Mouse (Mus musculus) CH12.LX (cell line): ENCODE results near the gene Eml1. TPM values are rescaled to one million over a fixed set of nuclear protein-coding genes. Genes with fewer than 3 reads are reported as not detected.

Experiments used
- DNase-seq: peaks from one replicate; pipeline ENCODE4 v3.0.0-alpha.2; 2013; ENCODE audit errors: extremely low read depth
- H3K27ac ChIP-seq: 2 replicates; pipeline ENCODE4 v1.5.1; 2012; ENCODE audit warnings: low read depth, mild to moderate bottlenecking, control low read depth, moderate library complexity; ENCODE audit not compliant: insufficient read depth
- H3K27me3 ChIP-seq: replicated peaks from 2 replicates; pipeline ENCODE3; 2012; ENCODE audit warnings: inconsistent platforms
- H3K36me3 ChIP-seq, 2 experiments: replicated peaks in 1 of 2; 2 replicates each; pipeline versions ENCODE3 to v1.6.1; 2012; ENCODE audit warnings: inconsistent platforms in 1 of 2, low read length in 1 of 2, mild to moderate bottlenecking in 1 of 2, mixed read lengths in 1 of 2, moderate library complexity in 1 of 2; ENCODE audit not compliant: control insufficient read depth in 1 of 2, insufficient read depth in 1 of 2
- H3K4me1 ChIP-seq, 2 experiments: 2 replicates each; pipeline ENCODE4 v1.6.1; 2012; ENCODE audit warnings: inconsistent platforms in 1 of 2, moderate library complexity in 1 of 2; ENCODE audit not compliant: insufficient read depth in 2 of 2, control insufficient read depth in 1 of 2
- H3K4me2 ChIP-seq: 2 replicates; pipeline ENCODE4 v1.6.1; 2012; ENCODE audit warnings: low read depth, mild to moderate bottlenecking, control low read depth; ENCODE audit not compliant: poor library complexity, insufficient read depth, severe bottlenecking
- H3K4me3 ChIP-seq, 3 experiments: fragments of 150-350 bp in 1 of 3; sonication (generic) in 1 of 3; replicated peaks in 1 of 3; 2 replicates each; pipeline versions ENCODE3 to v1.5.1; 2011 to 2012; ENCODE audit warnings: low read depth in 2 of 3, low read length in 2 of 3, mild to moderate bottlenecking in 2 of 3, moderate library complexity in 2 of 3, control low read depth in 1 of 3, improper control_type of control experiment in 1 of 3, inconsistent platforms in 1 of 3, mixed read lengths in 1 of 3; ENCODE audit not compliant: poor library complexity in 1 of 3
- H3K79me2 ChIP-seq: replicated peaks from 2 replicates; pipeline ENCODE4 v1.6.1; 2012; ENCODE audit warnings: mild to moderate bottlenecking, moderate library complexity; ENCODE audit not compliant: control insufficient read depth, poor library complexity, insufficient read depth, severe bottlenecking; ENCODE audit errors: extremely low read depth
- H3K9ac ChIP-seq: 2 replicates; pipeline ENCODE4 v1.6.1; 2012; ENCODE audit warnings: low read depth, mild to moderate bottlenecking, control low read depth, moderate library complexity; ENCODE audit not compliant: insufficient read depth
- H3K9me3 ChIP-seq: replicated peaks from 2 replicates; pipeline ENCODE3; 2012; ENCODE audit warnings: low read length, inconsistent platforms, mixed read lengths
- CHD1 ChIP-seq: IDR thresholded peaks from 2 replicates; pipeline ENCODE4 v1.6.1; 2012; ENCODE audit warnings: low read depth, low read length, improper control_type of control experiment, inconsistent platforms
- CHD2 ChIP-seq: IDR thresholded peaks from 2 replicates; pipeline ENCODE4 v1.6.1; 2011; ENCODE audit warnings: low read length, improper control_type of control experiment
- E2F4 ChIP-seq: IDR thresholded peaks from 2 replicates; pipeline ENCODE4 v1.6.1; 2011; ENCODE audit warnings: low read depth, low read length, improper control_type of control experiment; ENCODE audit not compliant: insufficient replicate concordance
- ELF1 ChIP-seq: IDR thresholded peaks from 2 replicates; pipeline ENCODE4 v1.6.1; 2014; ENCODE audit warnings: low read depth, mild to moderate bottlenecking, inconsistent platforms, low read length, improper control_type of control experiment
- EP300 ChIP-seq: IDR thresholded peaks from 2 replicates; pipeline ENCODE4 v1.6.1; 2011; ENCODE audit warnings: low read length, improper control_type of control experiment
- GABPA ChIP-seq: IDR thresholded peaks from 2 replicates; pipeline ENCODE4 v1.6.1; 2012; ENCODE audit warnings: low read depth, low read length, improper control_type of control experiment, inconsistent platforms; ENCODE audit not compliant: insufficient replicate concordance
- HCFC1 ChIP-seq: IDR thresholded peaks from 2 replicates; pipeline ENCODE4 v1.6.1; 2012; ENCODE audit warnings: low read depth, mild to moderate bottlenecking, inconsistent platforms, low read length, improper control_type of control experiment
- IRF4 ChIP-seq: IDR thresholded peaks from 2 replicates; pipeline ENCODE4 v1.6.1; 2014; ENCODE audit warnings: low read depth, mild to moderate bottlenecking, inconsistent platforms, low read length, improper control_type of control experiment
- JUN ChIP-seq: IDR thresholded peaks from 2 replicates; pipeline ENCODE4 v1.6.1; 2011; ENCODE audit warnings: low read depth, mild to moderate bottlenecking, low read length, improper control_type of control experiment, moderate library complexity; ENCODE audit not compliant: insufficient read depth
- KAT2A ChIP-seq: IDR thresholded peaks from 2 replicates; pipeline ENCODE4 v1.6.1; 2012; ENCODE audit warnings: low read length, improper control_type of control experiment, inconsistent platforms; ENCODE audit not compliant: insufficient replicate concordance
- MAFK ChIP-seq: IDR thresholded peaks from 2 replicates; pipeline ENCODE4 v1.6.1; 2011; ENCODE audit warnings: low read length, improper control_type of control experiment; ENCODE audit not compliant: insufficient replicate concordance
- MAX ChIP-seq: IDR thresholded peaks from 2 replicates; pipeline ENCODE4 v1.6.1; 2011; ENCODE audit warnings: low read length, improper control_type of control experiment
- MAZ ChIP-seq: IDR thresholded peaks from 2 replicates; pipeline ENCODE4 v1.6.1; 2012; ENCODE audit warnings: low read depth, mild to moderate bottlenecking, inconsistent platforms, low read length, improper control_type of control experiment, moderate library complexity
- MXI1 ChIP-seq: IDR thresholded peaks from 2 replicates; pipeline ENCODE4 v1.6.1; 2011; ENCODE audit warnings: mild to moderate bottlenecking, low read depth, low read length, improper control_type of control experiment
- MYC ChIP-seq: IDR thresholded peaks from 2 replicates; pipeline ENCODE4 v1.6.1; 2011; ENCODE audit warnings: low read depth, mild to moderate bottlenecking, improper control_type of control experiment, low read length
- POLR2A ChIP-seq: IDR thresholded peaks from 2 replicates; pipeline ENCODE4 v1.6.1; 2011; ENCODE audit warnings: low read depth, mild to moderate bottlenecking, improper control_type of control experiment, low read length
- SMC3 ChIP-seq: IDR thresholded peaks from 2 replicates; pipeline ENCODE4 v1.6.1; 2011; ENCODE audit warnings: low read depth, low read length, improper control_type of control experiment
- TBP ChIP-seq: conservative IDR thresholded peaks from 2 replicates; pipeline ENCODE4 v1.6.1; 2011; ENCODE audit warnings: low read depth, low read length, improper control_type of control experiment
- USF2 ChIP-seq: conservative IDR thresholded peaks from 2 replicates; pipeline ENCODE4 v1.6.1; 2011; ENCODE audit warnings: low read depth, low read length, improper control_type of control experiment
- ZC3H11A ChIP-seq: IDR thresholded peaks from 2 replicates; pipeline ENCODE4 v1.6.1; 2012; ENCODE audit warnings: low read depth, mild to moderate bottlenecking, inconsistent platforms, low read length, improper control_type of control experiment
- ZKSCAN1 ChIP-seq: IDR thresholded peaks from 2 replicates; pipeline ENCODE4 v1.6.1; 2012; ENCODE audit warnings: low read depth, inconsistent platforms, low read length, improper control_type of control experiment, borderline replicate concordance
- ZMIZ1 ChIP-seq: IDR thresholded peaks from 2 replicates; pipeline ENCODE4 v1.6.1; 2012; ENCODE audit warnings: low read depth, mild to moderate bottlenecking, inconsistent platforms, low read length, improper control_type of control experiment
- dilution Hi-C: fragments of 300-500 bp; cut with MboI; formaldehyde crosslinking; loops from 2 replicates; pipeline ENCODE4 v1.14.3; 2020; ENCODE audit warnings: low sequenced_read_pairs; ENCODE audit not compliant: extremely low pct_unique_long_range_greater_than_20kb, extremely low pct_ligation_motif_present
- in situ Hi-C: fragments of 300-500 bp; cut with MboI; formaldehyde crosslinking; loops from 3 replicates; pipeline ENCODE4 v1.14.3; 2019; ENCODE audit warnings: low sequenced_read_pairs, low pct_ligation_motif_present, low pct_unique_long_range_greater_than_20kb, mixed read lengths
- polyA plus RNA-seq: library from polyadenylated mRNA; unstranded; fragments of >175 nt; gene quantifications from 2 replicates; pipeline ENCODE4 v1.2.1, GENCODE M21; 2012; ENCODE audit warnings: low read depth; ENCODE audit not compliant: insufficient read length
- total RNA-seq, 2 experiments: library from RNA; depleted of rRNA; stranded (reverse); fragments of 300-350 nt in 1 of 2; fragments of >200 nt in 1 of 2; gene quantifications; 2 replicates each; pipeline ENCODE4 v1.2.3; 2012 to 2014

Gene Eml1
- total and polyA plus RNA-seq, 3 experiments, result not detected

GRCm38 (mm10) chr12:108432578-108432977 is 61.8 kb downstream of the Eml1 start:
- no peak overlapping the region for H3K27ac ChIP-seq
- no peak overlapping the region for H3K4me2 ChIP-seq
- H3K9ac ChIP-seq, result no peak overlapping the region
- no peaks in the 10 kb centered on the region for H3K79me2 ChIP-seq
- in situ Hi-C loops, result no loop called here
- H3K4me1 ChIP-seq, result 0 out of 4 replicates have a peak, but pooled peaks cover 0 to 9% of the 10 kb centered on the region in 2 experiments
- H3K4me3 ChIP-seq, result no peak overlapping the region
- TF ChIP-seq CHD2 (no peak), CHD1 (no peak), JUN (no peak), IRF4 (no peak), SMC3 (no peak), TBP (no peak), MYC (no peak), ZMIZ1 (no peak), ZC3H11A (no peak), MXI1 (no peak), KAT2A (no peak), HCFC1 (no peak), E2F4 (no peak), GABPA (no peak), EP300 (no peak)
- H3K36me3 ChIP-seq, result no peaks in the 10 kb centered on the region
- H3K9me3 ChIP-seq, result no peaks in the 10 kb centered on the region
- DNase-seq, result no peak
- dilution Hi-C loops, result no loop called here
- peaks cover 88% of the 10 kb centered on the region for H3K27me3 ChIP-seq

DNA sequence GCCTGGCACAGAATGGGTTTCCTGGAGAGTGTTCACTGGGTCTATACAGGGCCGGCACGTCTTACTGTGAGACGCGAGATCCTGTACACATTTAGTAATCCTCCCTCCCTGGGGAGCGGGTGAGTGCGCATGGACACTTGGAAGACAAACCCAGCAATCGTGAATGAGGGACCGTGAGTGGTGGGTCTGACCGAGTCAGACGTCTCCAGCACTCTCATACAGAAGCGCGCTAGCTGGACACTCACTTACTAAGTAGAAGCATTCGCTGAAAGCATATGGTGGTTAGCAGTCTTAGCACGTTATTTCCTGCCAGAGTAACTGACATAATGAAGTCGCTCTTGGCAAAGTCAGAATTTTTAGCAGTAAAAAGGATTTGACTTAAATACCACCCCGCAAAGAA is 62.3 kb downstream of the Eml1 start:
- peaks cover 88% of the 10 kb centered on the region for H3K27me3 ChIP-seq
- dilution Hi-C loops, result no loop called here
- H3K27ac ChIP-seq, result no peak overlapping the region
- H3K9ac ChIP-seq, result no peak overlapping the region
- no peak for DNase-seq
- no peaks in the 10 kb centered on the region for H3K9me3 ChIP-seq
- no peak overlapping the region for H3K4me3 ChIP-seq
- no peak overlapping the region for H3K4me2 ChIP-seq
- no peaks in the 10 kb centered on the region for H3K79me2 ChIP-seq
- no peak for TF ChIP-seq USF2
- no peak for TF ChIP-seq ELF1
- no peak for TF ChIP-seq IRF4
- TF ChIP-seq HCFC1, result no peak
- TF ChIP-seq MAZ, result no peak
- TF ChIP-seq MXI1, result no peak
- no peak for TF ChIP-seq CHD1
- no peak for TF ChIP-seq MAX
- no peak for TF ChIP-seq ZKSCAN1
- no peak for TF ChIP-seq ZC3H11A
- no peak for TF ChIP-seq JUN
- no peak for TF ChIP-seq MAFK
- TF ChIP-seq POLR2A, result no peak
- 0 out of 4 replicates have a peak, but pooled peaks cover 0 to 9% of the 10 kb centered on the region in 2 experiments for H3K4me1 ChIP-seq
- in situ Hi-C loops, result no loop called here
- H3K36me3 ChIP-seq, result no peaks in the 10 kb centered on the region
